Mouse (Mus musculus): ENCODE results near the gene Aire. TPM values are rescaled to one million over a fixed set of nuclear protein-coding genes. Genes with fewer than 3 reads are reported as not detected.
"Not testable (repeated sequence)": the region's sequence is repeated elsewhere in the genome, so short reads cannot be mapped to it uniquely, and the experiment has no call there.

The Aire gene
- total RNA-seq, 2 experiments from 2014 or later, result not detected

- no peak for DNase-seq
These were observed 6.2 kb upstream of the Aire start for GRCm38 (mm10) chr10:78049519-78050035.

GRCm38 (mm10) chr10:78048061-78048730 is 4.8 kb upstream of the Aire start:
- no peak for DNase-seq

GRCm38 (mm10) chr10:78046388-78046787 is 3.0 kb upstream of the Aire start:
- no peak for DNase-seq

GRCm38 (mm10) chr10:78044531-78044930 is 1.1 kb upstream of the Aire start:
- no peak for DNase-seq

GRCm38 (mm10) chr10:78042697-78043405 is 559 bp downstream of the Aire start:
- no peak for DNase-seq

- no peak for DNase-seq
These were observed 1.3 kb downstream of the Aire start for GRCm38 (mm10) chr10:78042096-78042495.

- no peak for DNase-seq
These were observed 1.8 kb downstream of the Aire start, which contains the start of gene Dnmt3l for GRCm38 (mm10) chr10:78041647-78042046. Gene Dnmt3l, plus strand, starts transcription at chr10:78041947.

- DNase-seq, result no peak
These were observed 6.3 kb downstream of the Aire start for GRCm38 (mm10) chr10:78037139-78037538.

- no peak for DNase-seq
These were observed 11.4 kb downstream of the Aire start for GRCm38 (mm10) chr10:78031987-78032386.

- DNase-seq, result no peak
These were observed 14.3 kb downstream of the Aire start for GRCm38 (mm10) chr10:78029080-78029479.

- peak; percentile 83 for DNase-seq
These were observed 15.3 kb downstream of the Aire start for GRCm38 (mm10) chr10:78028129-78028528.

GRCm38 (mm10) chr10:78025453-78025852 is 18.0 kb downstream of the Aire start:
- DNase-seq, result not testable (repeated sequence)

- DNase-seq, result not testable (repeated sequence)
These were observed 23.4 kb downstream of the Aire start for GRCm38 (mm10) chr10:78019984-78020383.

- no peak for DNase-seq
These were observed 24.1 kb downstream of the Aire start for GRCm38 (mm10) chr10:78019291-78019690.

GRCm38 (mm10) chr10:78018797-78019203 is 24.6 kb downstream of the Aire start:
- peak; percentile 89 for DNase-seq

GRCm38 (mm10) chr10:78016366-78016765 is 27.0 kb downstream of the Aire start:
- no peak for DNase-seq

GRCm38 (mm10) chr10:78015489-78015888 is 27.9 kb downstream of the Aire start:
- DNase-seq, result no peak

GRCm38 (mm10) chr10:78012661-78013495 is 30.5 kb downstream of the Aire start:
- DNase-seq, result no peak

GRCm38 (mm10) chr10:78011116-78011515 is 32.3 kb downstream of the Aire start:
- not testable (repeated sequence) for DNase-seq

GRCm38 (mm10) chr10:78010335-78010734 is 33.1 kb downstream of the Aire start:
- no peak for DNase-seq

- no peak for DNase-seq
These were observed 33.5 kb downstream of the Aire start, which contains the start of gene Pfkl for GRCm38 (mm10) chr10:78009945-78010293. Gene Pfkl, minus strand, starts transcription at chr10:78010083.

GRCm38 (mm10) chr10:78009184-78009944 is 34.0 kb downstream of the Aire start:
- DNase-seq, result peak; percentile 97
